ENCODE assay signal across 8 mouse cellular contexts in the genomic region with DNA sequence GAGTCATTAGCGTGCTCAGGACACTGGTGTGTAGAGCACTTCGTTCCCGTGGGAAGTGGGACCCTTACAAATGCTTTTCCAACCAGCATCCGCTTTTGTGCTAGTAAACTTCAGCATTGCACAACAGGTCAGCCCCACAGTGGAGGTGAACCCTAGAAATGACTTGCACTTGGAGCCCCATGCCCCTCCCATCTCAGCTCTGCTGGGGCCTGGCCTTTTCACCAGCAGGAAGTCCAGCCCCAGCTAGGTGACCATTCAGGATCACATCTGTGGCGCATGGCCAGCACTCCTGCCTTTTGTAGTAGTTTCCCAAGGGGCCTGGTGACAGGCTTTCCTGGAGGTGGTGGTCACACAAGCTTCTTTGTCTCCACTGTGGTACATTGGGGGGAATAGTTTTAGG. TPM values are rescaled to one million over a fixed set of nuclear protein-coding genes. Genes with fewer than 3 reads are reported as not detected.
DNase-seq lines count a peak whose midpoint lies in the region; ATAC-seq and TF ChIP-seq lines count a peak whose summit lies in the region.

No protein-coding gene starts in this region.

- H3K27ac ChIP-seq in thymus, adult 2 months (ENCODE audit: control insufficient read depth, insufficient read depth, low read length) = no peak overlapping the region
- H3K27ac ChIP-seq in heart, embryonic 12.5 days (ENCODE audit: poor library complexity, severe bottlenecking) = peak overlapping the region; percentile 96
- H3K27ac ChIP-seq in kidney, embryonic 16.5 days (ENCODE audit: low read length) = peak overlapping the region; percentile 96
- peak overlapping the region; percentile 94 for H3K27ac ChIP-seq in stomach, postnatal 0 days (replicated peaks)

- peak overlapping the region; percentile 81 for H3K9ac ChIP-seq in heart, embryonic 12.5 days
- H3K9ac ChIP-seq in kidney, embryonic 16.5 days (replicated peaks; ENCODE audit: low read length) = peak overlapping the region; percentile 79
- 0 out of 2 replicates have a peak overlapping the region, but pooled peaks have one; percentile 71 for H3K9ac ChIP-seq in stomach, postnatal 0 days (ENCODE audit: low read length)

- H3K4me1 ChIP-seq in thymus, adult 2 months (replicated peaks; ENCODE audit: control insufficient read depth, insufficient read depth, low read length) = peaks cover 28% of the 10 kb centered on the region
- peaks cover 44% of the 10 kb centered on the region for H3K4me1 ChIP-seq in heart, embryonic 12.5 days (replicated peaks)
- peaks cover 36% of the 10 kb centered on the region for H3K4me1 ChIP-seq in kidney, embryonic 16.5 days (ENCODE audit: insufficient read depth, low read length)
- H3K4me1 ChIP-seq in stomach, postnatal 0 days (replicated peaks; ENCODE audit: control insufficient read depth, insufficient read depth) = no peaks in the 10 kb centered on the region

- H3K4me3 ChIP-seq in thymus, adult 2 months (ENCODE audit: control insufficient read depth, insufficient read depth, low read length) = peak overlapping the region; percentile 99
- peak overlapping the region; percentile 72 for H3K4me3 ChIP-seq in heart, embryonic 12.5 days
- peak overlapping the region; percentile 60 for H3K4me3 ChIP-seq in kidney, embryonic 16.5 days (ENCODE audit: low read length)
- peak overlapping the region; percentile 53 for H3K4me3 ChIP-seq in stomach, postnatal 0 days (ENCODE audit: low read depth, low read length)

- TF ChIP-seq EP300 in stomach, postnatal 0 days (optimal IDR thresholded peaks at IDR 0.05) = no peak

- no peaks in the 10 kb centered on the region for H3K36me3 ChIP-seq in thymus, adult 2 months (ENCODE audit: control insufficient read depth, insufficient read depth, low read length)
- H3K36me3 ChIP-seq in heart, embryonic 12.5 days = no peaks in the 10 kb centered on the region
- no peaks in the 10 kb centered on the region for H3K36me3 ChIP-seq in kidney, embryonic 16.5 days (ENCODE audit: insufficient read depth, low read length)
- H3K36me3 ChIP-seq in stomach, postnatal 0 days (ENCODE audit: control insufficient read depth, insufficient read depth, low read length) = no peaks in the 10 kb centered on the region

- no peak for ATAC-seq in heart, embryonic 12.5 days (ENCODE audit: insufficient number of reproducible peaks, low FRiP score)
- ATAC-seq in kidney, embryonic 16.5 days (ENCODE audit: low FRiP score, low TSS enrichment) = no peak
- no peak for ATAC-seq in stomach, postnatal 0 days (ENCODE audit: low FRiP score, low TSS enrichment)

- no peaks in the 10 kb centered on the region for H3K27me3 ChIP-seq in thymus, adult 2 months (ENCODE audit: control insufficient read depth, insufficient read depth, low read length)
- 0 out of 2 replicates have a peak, but pooled peaks cover 8% of the 10 kb centered on the region for H3K27me3 ChIP-seq in heart, embryonic 12.5 days (replicated peaks)
- peaks cover 18% of the 10 kb centered on the region; the same call in 1 of the 2 replicates for H3K27me3 ChIP-seq in kidney, embryonic 16.5 days (ENCODE audit: insufficient read depth, low read length)
- H3K27me3 ChIP-seq in stomach, postnatal 0 days (ENCODE audit: control insufficient read depth, insufficient read depth, low read length) = no peaks in the 10 kb centered on the region

- DNase-seq in thymus, adult 2 months = no peak
- no peak for DNase-seq in thymus, postnatal 36 days
- DNase-seq in lung, postnatal 10 days = peak; percentile 31
- peak; percentile 46 for DNase-seq in stomach, postnatal 0 days (ENCODE audit: low spot score)
- no peak for DNase-seq in right cerebral cortex, adult 18-20 months
- DNase-seq in layer of hippocampus, postnatal 36 days = no peak

- no peak for TF ChIP-seq POLR2A in thymus, adult 2 months (IDR thresholded peaks at IDR 0.05; ENCODE audit: control insufficient read depth, extremely low read depth, insufficient read depth, low read length, poor library complexity)

- TF ChIP-seq CTCF in thymus, adult 2 months (IDR thresholded peaks at IDR 0.05; ENCODE audit: borderline replicate concordance, control insufficient read depth, extremely low read depth, insufficient read depth, low read length, poor library complexity) = no peak
- no peak for TF ChIP-seq CTCF in stomach, postnatal 0 days (IDR thresholded peaks at IDR 0.05; ENCODE audit: low read depth)

- WGBS in thymus, adult 2 months = 63% methylated on average over 5 of the region's 5 CpGs
- 16% methylated on average over 5 of the region's 5 CpGs for WGBS in heart, embryonic 12.5 days
- 39% methylated on average over 5 of the region's 5 CpGs for WGBS in kidney, embryonic 16.5 days
- 29% methylated on average over 5 of the region's 5 CpGs for WGBS in stomach, postnatal 0 days

- H3K4me2 ChIP-seq in heart, embryonic 12.5 days = peak overlapping the region; percentile 86
- H3K4me2 ChIP-seq in kidney, embryonic 16.5 days (replicated peaks; ENCODE audit: low read depth, low read length) = peak overlapping the region; percentile 80
- peak overlapping the region; percentile 60 for H3K4me2 ChIP-seq in stomach, postnatal 0 days (replicated peaks; ENCODE audit: low read depth)

- no peaks in the 10 kb centered on the region for H3K9me3 ChIP-seq in heart, embryonic 12.5 days (replicated peaks)
- no peaks in the 10 kb centered on the region for H3K9me3 ChIP-seq in kidney, embryonic 16.5 days (ENCODE audit: low read length)
- no peaks in the 10 kb centered on the region for H3K9me3 ChIP-seq in stomach, postnatal 0 days (ENCODE audit: control insufficient read depth, low read length)

RNA-seq across cellular contexts. Expression of gene Tmem164, which starts 1.8 kb away (rescaled TPM):
- polyA plus RNA-seq in thymus, adult 2 months (2012; rRNA removed) = 44.6 and 49.1 TPM in 2 replicates
- 73.7 and 75.2 TPM in 2 replicates for polyA plus RNA-seq in heart, embryonic 12.5 days (2016; fragmentation: Nextera tagmentation; extraction: Ambion mirVana)
- 56.4 and 57.2 TPM in 2 replicates for polyA plus RNA-seq in kidney, embryonic 16.5 days (2015; fragmentation: Nextera tagmentation; extraction: Ambion mirVana)
- polyA plus RNA-seq in stomach, postnatal 0 days (2015; fragmentation: Nextera tagmentation; extraction: Ambion mirVana) = 29.9 and 32.4 TPM in 2 replicates
- 10 to 100 TPM; 18.4 to 21.6 TPM for total RNA-seq in layer of hippocampus, postnatal 36 days (2021)

Comparison
In these comparisons a context has a peak if more than half of its experiments do, and no peak if none do; other contexts are left out.
1. DNase-seq: peak in lung, postnatal 10 days (single experiment) and stomach, postnatal 0 days (single experiment); none in thymus, adult 2 months (single experiment), thymus, postnatal 36 days (0 of 2), right cerebral cortex, adult 18-20 months (single experiment) and layer of hippocampus, postnatal 36 days (0 of 2).
2. Peak in every context shown above with its lines, with median percentiles within 50 percentile points of each other: H3K4me3 ChIP-seq, H3K4me2 ChIP-seq and H3K9ac ChIP-seq.